Mouse (Mus musculus) embryonic facial prominence, embryonic 13.5 days (tissue): ENCODE measurements around the gene Asic2. TPM values are rescaled to one million over a fixed set of nuclear protein-coding genes. Genes with fewer than 3 reads are reported as not detected.
A peak's percentile ranks its signal among the peaks of the same experiment; 100 is the strongest.

Experiments used
- ATAC-seq: fragments of 200-750 bp; cut with Nextera tagmentation; 2 replicates; pipeline ENCODE4 v1.8.0; 2017; ENCODE audit warnings: low read depth; ENCODE audit not compliant: insufficient number of reproducible peaks, insufficient read depth, low FRiP score, low TSS enrichment
- H3K27ac ChIP-seq: fragments of 300-500 bp; sonication (generic); 2 replicates; pipeline ENCODE4 v1.5.1; 2015; ENCODE audit warnings: moderate library complexity, mild to moderate bottlenecking, inconsistent platforms
- H3K27me3 ChIP-seq: fragments of 300-500 bp; sonication (generic); 2 replicates; pipeline ENCODE4 v1.6.1; 2015; ENCODE audit warnings: mild to moderate bottlenecking, inconsistent platforms
- H3K36me3 ChIP-seq: fragments of 300-500 bp; sonication (generic); 2 replicates; pipeline ENCODE4 v1.6.1; 2015; ENCODE audit warnings: mild to moderate bottlenecking, inconsistent platforms
- H3K4me1 ChIP-seq: fragments of 300-500 bp; sonication (generic); 2 replicates; pipeline ENCODE4 v1.6.1; 2015; ENCODE audit warnings: inconsistent platforms
- H3K4me2 ChIP-seq: fragments of 300-500 bp; sonication (generic); 2 replicates; pipeline ENCODE4 v1.6.1; 2015; ENCODE audit warnings: moderate library complexity, mild to moderate bottlenecking, inconsistent platforms
- H3K4me3 ChIP-seq: fragments of 300-500 bp; sonication (generic); 2 replicates; pipeline ENCODE4 v1.5.1; 2015; ENCODE audit warnings: mild to moderate bottlenecking, inconsistent platforms
- H3K9ac ChIP-seq: fragments of 300-500 bp; sonication (generic); 2 replicates; pipeline ENCODE4 v1.6.1; 2015; ENCODE audit warnings: mild to moderate bottlenecking, inconsistent platforms
- H3K9me3 ChIP-seq: fragments of 300-500 bp; sonication (generic); 2 replicates; pipeline ENCODE4 v1.6.1; 2016; ENCODE audit warnings: inconsistent platforms
- WGBS: fragments of 180-500 bp; shearing (Covaris S2); methylation state at CpG from one replicate; pipeline ENCODE4 v1.1.7; 2015; ENCODE audit warnings: mixed read lengths; 5-methylcytosine and 5-hydroxymethylcytosine counted together
- polyA plus RNA-seq: library from polyadenylated mRNA; unstranded; fragments of >200 nt; fragmentation: Nextera tagmentation; extraction: Ambion mirVana; gene quantifications from 2 replicates; pipeline ENCODE4 v1.2.1, GENCODE M21; 2015

Gene Asic2
- polyA plus RNA-seq, 1 experiment from 2014 or later, result 0.60 TPM

GRCm38 (mm10) chr11:81202578-81202977 is 765.7 kb downstream of the Asic2 start:
- Histone ChIP-seq H3K27ac (no peak overlapping the region), H3K9ac (no peak overlapping the region), H3K9me3 (no peaks in the 10 kb centered on the region), H3K4me3 (no peak overlapping the region), H3K4me1 (no peaks in the 10 kb centered on the region), H3K36me3 (no peaks in the 10 kb centered on the region), H3K4me2 (no peak overlapping the region), H3K27me3 (0 out of 2 replicates have a peak, but pooled peaks cover 3% of the 10 kb centered on the region)
- ATAC-seq, result no peak
- WGBS, result 88% methylated on average over 5 of the region's 5 CpGs

- Histone ChIP-seq H3K27me3 (no peaks in the 10 kb centered on the region), H3K4me3 (no peak overlapping the region), H3K27ac (no peak overlapping the region), H3K36me3 (no peaks in the 10 kb centered on the region), H3K4me1 (no peaks in the 10 kb centered on the region), H3K4me2 (no peak overlapping the region), H3K9ac (no peak overlapping the region), H3K9me3 (no peaks in the 10 kb centered on the region)
- 49% methylated on average over 4 of the region's 4 CpGs for WGBS
- no peak for ATAC-seq
Measured at GRCm38 (mm10) chr11:81193856-81194255, 774.4 kb downstream of the Asic2 start.

- Histone ChIP-seq H3K4me1 (no peaks in the 10 kb centered on the region), H3K4me3 (no peak overlapping the region), H3K9me3 (no peaks in the 10 kb centered on the region), H3K27me3 (no peaks in the 10 kb centered on the region), H3K36me3 (no peaks in the 10 kb centered on the region), H3K9ac (no peak overlapping the region), H3K27ac (no peak overlapping the region), H3K4me2 (no peak overlapping the region)
- WGBS, result 80% methylated on average over 4 of the region's 4 CpGs
- no peak for ATAC-seq
Measured at GRCm38 (mm10) chr11:81192155-81192554, 776.1 kb downstream of the Asic2 start.

GRCm38 (mm10) chr11:81189103-81189502 is 779.2 kb downstream of the Asic2 start:
- Histone ChIP-seq H3K4me2 (no peak overlapping the region), H3K4me3 (no peak overlapping the region), H3K9me3 (no peaks in the 10 kb centered on the region), H3K4me1 (no peaks in the 10 kb centered on the region), H3K9ac (no peak overlapping the region), H3K27me3 (no peaks in the 10 kb centered on the region), H3K36me3 (no peaks in the 10 kb centered on the region), H3K27ac (no peak overlapping the region)
- WGBS, result 90% methylated on average over 6 of the region's 6 CpGs
- no peak for ATAC-seq

GRCm38 (mm10) chr11:81187851-81188250 is 780.4 kb downstream of the Asic2 start:
- Histone ChIP-seq H3K36me3 (no peaks in the 10 kb centered on the region), H3K9ac (no peak overlapping the region), H3K4me1 (no peaks in the 10 kb centered on the region), H3K27me3 (no peaks in the 10 kb centered on the region), H3K4me3 (no peak overlapping the region), H3K4me2 (no peak overlapping the region), H3K9me3 (no peaks in the 10 kb centered on the region), H3K27ac (no peak overlapping the region)
- WGBS, result 87% methylated on average over 3 of the region's 3 CpGs
- no peak for ATAC-seq

GRCm38 (mm10) chr11:81184721-81185120 is 783.5 kb downstream of the Asic2 start:
- H3K27me3 ChIP-seq, result no peaks in the 10 kb centered on the region
- H3K4me2 ChIP-seq, result no peak overlapping the region
- no peaks in the 10 kb centered on the region for H3K36me3 ChIP-seq
- WGBS, result 67% methylated on average over 7 of the region's 7 CpGs
- no peaks in the 10 kb centered on the region for H3K9me3 ChIP-seq
- no peaks in the 10 kb centered on the region for H3K4me1 ChIP-seq
- no peak overlapping the region for H3K9ac ChIP-seq
- no peak for ATAC-seq
- H3K27ac ChIP-seq, result no peak overlapping the region
- no peak overlapping the region for H3K4me3 ChIP-seq

GRCm38 (mm10) chr11:81164890-81165289 is 803.4 kb downstream of the Asic2 start:
- WGBS, result 72% methylated on average over 2 of the region's 2 CpGs
- no peak overlapping the region for H3K9ac ChIP-seq
- 0 out of 2 replicates have a peak, but pooled peaks cover 4% of the 10 kb centered on the region for H3K27me3 ChIP-seq
- no peak for ATAC-seq
- H3K9me3 ChIP-seq, result peaks cover 4% of the 10 kb centered on the region; the same call in 1 of the 2 replicates
- no peak overlapping the region for H3K4me3 ChIP-seq
- no peaks in the 10 kb centered on the region for H3K4me1 ChIP-seq
- no peak overlapping the region for H3K27ac ChIP-seq
- H3K36me3 ChIP-seq, result no peaks in the 10 kb centered on the region
- H3K4me2 ChIP-seq, result no peak overlapping the region

- Histone ChIP-seq H3K27me3 (0 out of 2 replicates have a peak, but pooled peaks cover 4% of the 10 kb centered on the region), H3K4me1 (no peaks in the 10 kb centered on the region), H3K4me2 (no peak overlapping the region), H3K36me3 (no peaks in the 10 kb centered on the region), H3K9ac (no peak overlapping the region), H3K9me3 (peaks cover 4% of the 10 kb centered on the region; the same call in 1 of the 2 replicates), H3K4me3 (no peak overlapping the region), H3K27ac (no peak overlapping the region)
- no peak for ATAC-seq
- WGBS, result 55% methylated on average over 4 of the region's 4 CpGs
Measured at GRCm38 (mm10) chr11:81163056-81163455, 805.2 kb downstream of the Asic2 start.

- H3K9ac ChIP-seq, result no peak overlapping the region
- peaks cover 27% of the 10 kb centered on the region for H3K4me1 ChIP-seq
- no peak overlapping the region for H3K27ac ChIP-seq
- ATAC-seq, result no peak
- H3K36me3 ChIP-seq, result no peaks in the 10 kb centered on the region
- peaks cover 76% of the 10 kb centered on the region for H3K27me3 ChIP-seq
- H3K4me2 ChIP-seq, result peak overlapping the region; percentile 98
- no peaks in the 10 kb centered on the region for H3K9me3 ChIP-seq
- 20% methylated on average over 13 of the region's 13 CpGs for WGBS
- H3K4me3 ChIP-seq, result peak overlapping the region; percentile 51
Measured at GRCm38 (mm10) chr11:81153841-81154240, 814.4 kb downstream of the Asic2 start.

- peak overlapping the region; percentile 98 for H3K4me2 ChIP-seq
- no peaks in the 10 kb centered on the region for H3K36me3 ChIP-seq
- peaks cover 81% of the 10 kb centered on the region for H3K27me3 ChIP-seq
- under 1% methylated on average over 57 of the region's 57 CpGs for WGBS
- no peaks in the 10 kb centered on the region for H3K9me3 ChIP-seq
- no peak overlapping the region for H3K27ac ChIP-seq
- peak overlapping the region; percentile 59; the same call in 1 of the 2 replicates for H3K9ac ChIP-seq
- ATAC-seq, result 0 out of 2 replicates have a peak, but pooled peaks have one; percentile 17
- H3K4me1 ChIP-seq, result peaks cover 27% of the 10 kb centered on the region
- H3K4me3 ChIP-seq, result peak overlapping the region; percentile 51
Measured at GRCm38 (mm10) chr11:81153161-81153840, 815.0 kb downstream of the Asic2 start.

GRCm38 (mm10) chr11:81152460-81153160 is 815.6 kb downstream of the Asic2 start:
- Histone ChIP-seq H3K9ac (peak overlapping the region; percentile 59), H3K27ac (no peak overlapping the region), H3K9me3 (no peaks in the 10 kb centered on the region), H3K4me3 (peak overlapping the region; percentile 51), H3K4me2 (peak overlapping the region; percentile 98), H3K27me3 (peaks cover 82% of the 10 kb centered on the region), H3K4me1 (peaks cover 27% of the 10 kb centered on the region), H3K36me3 (no peaks in the 10 kb centered on the region)
- under 1% methylated on average over 55 of the region's 55 CpGs for WGBS
- peak; percentile 60; the same call in 1 of the 2 replicates for ATAC-seq

GRCm38 (mm10) chr11:81152021-81152385 is 816.3 kb downstream of the Asic2 start:
- Histone ChIP-seq H3K4me1 (peaks cover 27% of the 10 kb centered on the region), H3K4me3 (peak overlapping the region; percentile 51), H3K36me3 (no peaks in the 10 kb centered on the region), H3K27ac (no peak overlapping the region), H3K4me2 (peak overlapping the region; percentile 98), H3K27me3 (peaks cover 82% of the 10 kb centered on the region), H3K9ac (peak overlapping the region; percentile 59), H3K9me3 (no peaks in the 10 kb centered on the region)
- under 1% methylated on average over 34 of the region's 42 CpGs for WGBS
- no peak for ATAC-seq
